Mouse (Mus musculus) large intestine, adult 2 months (tissue): ENCODE results near the gene Carmil1. TPM values are rescaled to one million over a fixed set of nuclear protein-coding genes. Genes with fewer than 3 reads are reported as not detected.

Source experiments
- DNase-seq: peaks from one replicate; pipeline ENCODE4 v3.0.0-alpha.2; 2012; ENCODE audit warnings: low read depth, low spot score
- WGBS: fragments of 180-500 bp; shearing (Covaris S2); methylation state at CpG from one replicate; pipeline ENCODE4 v1.1.7; 2018; 5-methylcytosine and 5-hydroxymethylcytosine counted together
- polyA plus RNA-seq: library from polyadenylated mRNA; depleted of rRNA; stranded (reverse); fragments of >200 nt; gene quantifications from 2 replicates; pipeline ENCODE4 v1.2.3, GENCODE M21; 2012

Gene Carmil1
- polyA plus RNA-seq, 1 experiment: 14.2 TPM

DNA sequence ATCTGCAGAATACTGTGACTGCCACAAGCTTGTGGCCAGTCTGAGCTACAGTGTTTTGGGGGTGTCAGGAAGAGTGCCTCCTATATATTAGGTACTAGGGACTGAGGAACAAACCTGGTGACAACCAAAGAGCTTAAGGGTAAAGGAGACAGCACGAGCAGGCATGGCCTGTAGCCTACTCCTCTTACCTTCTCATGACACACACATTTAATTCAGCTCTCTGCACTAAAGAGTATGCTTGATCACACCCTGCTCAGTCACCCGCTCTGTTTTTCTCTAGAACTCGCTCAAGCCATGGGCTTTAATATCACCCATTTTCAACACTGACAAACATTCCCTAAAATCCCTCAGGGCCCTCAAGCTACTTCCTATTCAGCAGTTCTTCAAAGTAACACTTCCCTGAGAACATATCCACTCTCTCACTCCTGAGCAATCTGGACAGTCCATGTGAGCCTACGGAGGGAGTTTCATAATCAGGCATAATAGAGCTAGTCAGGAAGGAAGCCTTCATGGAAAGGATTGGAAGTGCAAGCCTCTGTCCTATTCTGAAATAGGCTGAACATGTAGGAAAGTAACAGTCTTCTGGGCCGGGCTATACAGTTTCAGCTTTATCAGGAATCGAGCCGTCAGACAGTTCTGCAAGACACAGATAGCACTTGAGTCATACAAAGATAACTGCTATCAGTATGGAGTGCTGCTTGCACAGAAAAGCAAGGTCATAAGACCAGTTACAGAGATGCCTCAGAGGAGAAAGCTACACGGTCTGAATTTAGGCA is 121.2 kb downstream of the Carmil1 start:
- DNase-seq: no peak
- WGBS: 89% methylated on average over 8 of the region's 8 CpGs

DNA sequence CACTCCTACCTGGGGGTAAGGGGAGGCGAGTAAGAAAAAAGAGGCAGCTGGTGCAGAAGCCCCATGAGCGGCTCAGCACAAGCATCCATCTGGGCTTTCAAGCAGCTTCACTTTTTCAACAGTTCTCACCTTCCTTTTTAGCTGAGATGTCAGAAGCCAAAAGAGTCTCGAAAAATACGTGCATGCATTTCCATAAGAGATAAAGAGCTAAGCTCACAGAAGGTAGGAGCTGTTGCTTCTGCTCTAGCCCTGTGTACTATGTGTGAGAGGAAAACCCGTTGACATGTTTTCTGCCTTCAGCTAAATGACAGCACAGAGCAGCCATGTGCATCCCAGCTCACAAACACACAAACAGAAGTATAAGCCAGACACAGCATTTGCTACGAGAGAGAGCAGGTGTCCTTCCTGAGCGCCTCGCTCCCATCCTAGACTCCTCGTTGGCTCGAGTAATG is 123.0 kb downstream of the Carmil1 start:
- DNase-seq: no peak
- 94% methylated on average over 10 of the region's 10 CpGs for WGBS

DNA sequence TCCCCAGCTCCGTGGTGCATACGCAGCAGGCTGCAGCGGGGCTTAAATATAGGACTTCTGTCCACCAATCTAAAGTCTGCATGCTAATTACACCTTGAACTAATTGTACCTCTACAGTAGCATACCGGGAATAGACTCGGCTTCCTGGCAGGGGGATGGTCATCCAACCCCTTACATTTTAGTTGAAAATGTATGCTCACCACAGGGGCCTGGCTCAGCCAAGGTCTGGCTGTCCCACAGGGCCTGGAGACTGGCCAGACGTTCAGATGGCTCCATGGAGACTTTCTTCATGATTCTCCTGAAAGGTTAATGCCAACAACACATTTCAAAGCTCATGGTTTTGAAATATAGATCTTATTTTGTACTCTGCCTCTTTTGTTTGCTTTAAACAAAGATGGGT is 125.4 kb downstream of the Carmil1 start:
- no peak for DNase-seq
- 69% methylated on average over 6 of the region's 6 CpGs for WGBS

DNA sequence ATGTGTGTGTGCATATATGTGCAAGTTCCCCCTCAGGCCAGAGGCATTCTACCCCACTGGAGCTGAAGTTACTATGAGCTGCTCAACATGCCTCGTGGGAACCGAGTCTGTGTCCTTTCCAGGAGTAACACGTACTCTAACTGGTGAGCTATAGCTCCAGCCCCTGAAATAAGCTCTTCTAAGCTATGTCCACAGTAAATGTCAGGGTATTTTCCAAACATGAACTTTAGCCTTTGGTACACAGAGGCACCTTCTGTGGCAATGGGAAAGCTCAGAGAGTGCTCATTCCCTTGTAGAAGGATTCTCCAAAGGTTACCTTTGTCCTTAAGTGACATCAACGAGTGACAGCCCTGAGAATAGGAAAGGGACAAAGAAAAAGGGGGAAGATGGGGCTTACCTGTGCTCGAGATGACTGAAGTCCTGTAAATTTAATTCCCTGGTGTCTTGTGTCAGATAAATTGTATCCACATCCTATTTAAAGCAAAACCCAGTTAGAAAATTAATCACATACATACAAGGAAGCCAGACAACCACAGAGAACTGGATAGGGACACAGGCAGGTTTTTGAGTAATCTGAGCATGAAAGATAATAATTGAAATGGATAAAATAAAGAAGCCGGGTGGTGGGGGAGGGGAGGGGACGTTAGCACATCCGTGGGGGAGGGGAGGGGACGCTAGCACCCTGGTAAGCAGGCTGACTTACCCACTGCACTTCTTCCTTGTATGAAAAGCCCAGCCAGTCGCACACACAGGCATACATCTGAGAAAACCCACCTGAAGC is 126.1 kb downstream of the Carmil1 start:
- WGBS: 62% methylated on average over 10 of the region's 10 CpGs
- no peak for DNase-seq

DNA sequence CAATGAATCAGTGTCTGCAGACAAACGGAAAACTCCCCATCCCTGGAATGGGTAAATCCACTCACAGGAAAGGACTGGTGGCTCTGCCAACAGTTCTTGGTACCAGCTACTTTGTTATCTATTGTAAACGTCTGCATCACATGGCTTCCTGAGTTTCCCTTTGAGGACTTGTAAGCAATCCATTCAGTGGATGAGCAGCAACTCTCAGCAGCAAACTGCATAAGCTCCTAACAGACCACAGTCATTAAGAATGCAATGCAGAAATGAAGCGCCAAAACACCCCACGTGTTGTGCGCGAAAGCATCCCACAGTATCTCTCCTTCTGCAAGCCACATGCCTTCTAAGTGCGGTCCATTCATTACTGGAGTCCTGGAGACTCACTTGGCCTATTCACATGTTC is 128.0 kb downstream of the Carmil1 start:
- 76% methylated on average over 7 of the region's 7 CpGs for WGBS
- DNase-seq: no peak

DNA sequence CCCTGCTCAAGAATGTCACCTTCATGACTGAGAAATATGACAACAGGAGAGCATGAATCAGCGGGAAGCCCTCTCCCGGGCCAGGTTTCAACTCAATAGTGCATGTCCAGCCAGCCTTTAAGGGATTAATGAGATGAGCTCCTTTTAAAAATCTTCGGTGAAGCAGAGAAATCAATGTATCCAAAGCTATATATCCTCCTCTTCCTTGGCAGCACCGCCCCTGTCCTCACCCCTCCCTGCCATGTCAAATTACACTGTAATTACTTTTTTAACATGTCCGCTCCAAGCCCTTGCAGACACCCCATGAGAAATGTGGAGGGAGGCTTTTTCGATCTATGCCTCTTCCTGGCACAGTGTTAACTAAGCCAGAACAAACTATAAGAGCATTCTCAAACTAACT is 129.3 kb downstream of the Carmil1 start:
- no peak for DNase-seq
- 87% methylated on average over 6 of the region's 6 CpGs for WGBS

DNA sequence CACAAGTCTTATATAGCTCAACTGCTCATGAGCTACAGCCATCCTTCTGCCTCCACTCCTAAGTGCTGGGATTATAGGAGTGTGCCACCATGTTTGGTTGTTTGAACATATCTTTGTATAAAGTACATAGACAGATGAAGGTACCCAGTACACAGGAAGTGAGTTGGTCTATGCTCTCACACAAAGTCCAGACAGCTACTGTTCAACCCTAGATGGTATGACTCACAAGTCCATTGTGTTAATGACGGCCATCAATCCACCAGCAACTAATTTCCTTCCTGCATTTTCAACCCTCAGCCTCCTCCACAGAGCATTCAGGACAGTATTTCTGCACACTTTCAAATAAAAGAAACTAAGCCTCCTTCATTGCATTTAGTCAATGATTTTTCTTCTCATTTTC is 132.0 kb downstream of the Carmil1 start:
- no peak for DNase-seq
- WGBS: 65% methylated on average over 1 of the region's 1 CpGs

DNA sequence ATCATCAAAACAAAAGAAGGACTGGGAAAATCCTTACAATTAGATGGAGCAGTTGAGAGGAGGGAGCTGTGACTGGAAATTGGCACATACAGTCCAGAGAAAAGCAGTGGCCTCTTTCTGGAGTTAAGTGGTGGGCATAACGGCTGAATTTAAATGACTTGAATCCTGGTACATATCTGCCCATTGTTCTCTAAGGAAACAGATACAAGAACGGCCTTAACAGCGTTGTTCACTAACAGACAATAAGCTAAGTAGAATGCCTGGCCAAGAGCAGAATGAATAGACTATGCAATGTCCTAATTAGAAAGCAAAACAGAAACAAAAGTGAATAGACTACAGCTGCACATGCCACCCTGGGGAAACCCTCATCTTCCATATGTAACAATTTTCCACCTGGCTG is 133.6 kb downstream of the Carmil1 start:
- WGBS: 90% methylated on average over 3 of the region's 3 CpGs
- no peak for DNase-seq

DNA sequence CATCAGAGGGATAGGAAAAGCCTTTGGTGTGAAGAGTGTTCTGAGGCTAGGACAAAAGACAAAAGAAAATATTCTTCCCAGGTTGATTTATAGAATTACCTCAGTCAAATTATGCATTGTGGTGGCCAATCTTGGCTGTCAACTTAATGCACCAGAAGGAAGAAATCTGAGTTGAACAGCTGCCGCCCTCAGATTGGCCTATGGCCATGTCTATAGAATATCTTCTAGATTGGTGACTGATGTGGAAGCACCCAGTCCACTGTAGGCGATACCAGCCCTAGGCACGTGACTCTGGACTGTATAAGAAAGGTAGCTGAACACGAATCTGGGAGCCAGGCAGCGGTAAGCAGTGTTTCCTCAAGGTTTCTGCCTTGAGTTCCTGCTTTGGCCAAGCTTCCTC is 134.1 kb downstream of the Carmil1 start:
- 90% methylated on average over 5 of the region's 5 CpGs for WGBS
- DNase-seq: no peak

DNA sequence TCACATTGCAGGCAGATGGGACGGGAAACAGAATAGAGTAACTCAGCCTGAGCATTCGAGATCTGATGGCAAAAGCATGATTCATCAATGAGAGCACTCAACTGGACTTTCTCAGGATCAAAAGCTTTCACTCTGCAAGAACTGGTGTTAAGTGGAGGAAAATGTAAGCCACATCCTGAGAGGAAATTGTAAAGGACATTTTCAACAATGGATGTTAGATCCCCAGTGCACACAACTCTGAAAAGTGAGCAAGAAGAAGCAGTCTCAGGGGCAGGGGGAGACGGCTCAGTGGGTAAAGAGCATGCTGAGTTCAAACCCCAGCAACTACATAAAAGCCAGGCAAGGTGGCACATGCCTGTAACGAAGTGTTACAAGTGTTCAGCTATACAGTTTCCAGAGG is 135.7 kb downstream of the Carmil1 start:
- DNase-seq: no peak
- 83% methylated on average over 4 of the region's 4 CpGs for WGBS

DNA sequence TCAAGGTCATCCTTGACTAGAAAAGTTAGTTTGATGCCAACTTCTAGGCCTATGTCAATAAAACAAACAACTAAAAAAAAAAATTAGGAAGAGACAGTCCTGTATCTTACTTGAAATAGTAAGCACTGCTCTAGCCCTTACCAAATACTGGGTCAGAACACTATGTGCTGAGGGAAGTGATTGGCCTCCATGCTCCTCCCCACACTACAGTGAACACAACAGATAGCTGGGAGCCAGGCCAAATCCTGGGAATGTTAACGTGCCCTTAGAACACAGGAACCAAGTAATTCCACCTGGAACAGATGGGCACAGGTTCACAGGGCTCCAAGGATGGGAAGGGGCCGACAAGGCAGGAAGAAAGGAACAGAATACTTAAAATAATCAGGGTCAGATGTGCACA is 136.5 kb downstream of the Carmil1 start:
- no peak for DNase-seq
- WGBS: 24% methylated on average over 2 of the region's 2 CpGs

DNA sequence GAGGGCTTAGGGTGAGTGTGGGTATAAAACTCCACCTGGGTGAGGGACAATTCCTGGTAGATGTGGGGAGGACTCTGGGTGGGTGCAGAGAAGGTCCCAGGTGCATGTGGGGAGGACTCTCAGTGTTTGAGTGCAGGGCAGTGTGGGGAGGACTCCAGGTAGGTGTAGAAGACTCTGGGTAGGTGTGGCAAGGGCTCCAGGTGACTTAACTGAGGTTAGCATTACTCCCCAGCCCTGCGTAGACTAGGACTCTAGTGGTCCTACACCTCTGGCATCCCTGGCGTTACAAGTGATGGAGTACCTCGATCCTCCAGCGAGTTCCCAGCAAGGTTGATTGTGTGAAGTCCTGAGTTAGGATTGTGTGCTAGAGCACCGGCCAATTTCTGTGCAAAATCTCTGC is 143.8 kb downstream of the Carmil1 start:
- WGBS: 93% methylated on average over 5 of the region's 5 CpGs
- no peak for DNase-seq

DNA sequence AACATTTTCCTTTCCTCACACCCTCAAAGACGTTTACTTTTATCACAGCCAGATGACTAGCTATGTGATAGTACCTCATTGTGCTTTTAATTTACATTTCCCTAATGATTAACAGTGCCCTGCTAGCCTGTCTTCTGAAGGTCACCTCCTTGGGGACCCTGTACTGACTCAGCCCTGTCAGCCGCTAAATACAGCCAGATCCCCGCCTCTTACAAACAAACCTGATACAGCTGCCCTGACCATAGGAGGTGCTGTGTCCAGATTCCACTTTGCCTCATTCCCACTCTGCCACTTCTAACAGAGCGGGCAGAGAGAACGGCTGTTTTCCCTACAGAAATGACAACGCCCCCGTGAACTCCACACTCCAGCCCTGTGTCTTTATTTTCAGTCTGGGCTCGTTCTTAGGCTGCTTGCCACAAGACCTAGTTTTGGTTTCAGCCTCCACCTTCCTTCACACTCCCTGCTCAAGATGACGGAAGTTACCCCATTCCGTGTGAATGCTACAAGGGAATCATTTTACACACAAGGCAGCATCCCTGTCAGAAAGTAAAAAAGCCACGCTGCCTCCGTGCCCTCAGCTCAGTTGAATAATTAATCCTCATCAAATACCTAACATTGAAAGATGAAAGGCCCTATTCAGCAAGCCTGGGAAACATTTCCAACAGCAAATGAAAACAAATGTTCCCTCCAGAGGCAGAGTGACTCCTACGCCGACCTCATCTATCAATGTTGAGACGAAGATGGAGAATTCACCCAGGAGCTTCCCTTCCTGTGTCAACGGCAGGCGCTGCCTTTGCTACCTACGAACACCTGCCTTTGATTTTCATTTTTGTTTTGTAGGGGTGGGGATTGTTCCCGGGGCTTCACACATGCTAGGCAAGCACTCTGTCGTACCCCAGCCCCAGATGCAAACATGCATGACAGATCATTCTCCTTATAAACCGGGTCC is 145.0 kb downstream of the Carmil1 start:
- DNase-seq: no peak
- 36% methylated on average over 21 of the region's 21 CpGs for WGBS

DNA sequence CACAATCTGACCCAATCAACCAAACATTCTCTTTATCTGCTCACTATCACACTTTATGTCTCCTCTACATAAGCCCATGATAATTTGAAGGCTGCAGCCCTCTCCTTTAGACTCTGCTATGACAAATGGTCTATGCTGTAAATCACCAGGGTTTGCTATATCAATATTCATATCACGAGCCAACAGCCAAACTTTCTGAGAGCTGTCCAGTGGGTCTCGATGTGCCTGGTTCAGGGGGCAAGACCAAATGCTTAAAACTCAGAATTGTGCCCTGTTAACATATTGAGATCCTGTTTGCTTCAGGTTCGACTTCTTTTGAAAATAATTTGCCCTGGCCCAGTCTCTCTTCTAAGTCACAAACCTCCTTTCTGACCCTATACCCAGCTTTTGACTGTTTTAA is 147.7 kb downstream of the Carmil1 start:
- no peak for DNase-seq
- 93% methylated on average over 3 of the region's 3 CpGs for WGBS

DNA sequence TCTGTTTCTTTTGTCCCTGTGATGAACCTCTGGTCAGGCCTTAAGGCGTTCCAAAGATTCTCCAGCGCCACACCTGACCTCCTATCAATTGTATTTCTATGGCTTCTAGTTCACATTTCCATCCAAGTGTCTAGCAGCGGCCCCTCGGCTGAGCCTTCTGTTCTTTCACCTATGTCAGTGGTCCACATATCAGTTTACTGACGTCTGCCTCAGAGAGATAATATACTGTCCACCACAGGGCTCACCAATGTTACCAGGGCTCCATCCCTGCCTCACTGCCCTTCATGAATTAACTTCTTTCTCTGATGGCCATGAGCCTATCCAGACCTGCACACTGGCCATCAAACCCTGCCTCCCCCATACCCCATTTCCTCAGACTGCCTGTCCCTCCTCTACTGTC is 149.3 kb downstream of the Carmil1 start:
- no peak for DNase-seq
- WGBS: 94% methylated on average over 5 of the region's 5 CpGs

DNA sequence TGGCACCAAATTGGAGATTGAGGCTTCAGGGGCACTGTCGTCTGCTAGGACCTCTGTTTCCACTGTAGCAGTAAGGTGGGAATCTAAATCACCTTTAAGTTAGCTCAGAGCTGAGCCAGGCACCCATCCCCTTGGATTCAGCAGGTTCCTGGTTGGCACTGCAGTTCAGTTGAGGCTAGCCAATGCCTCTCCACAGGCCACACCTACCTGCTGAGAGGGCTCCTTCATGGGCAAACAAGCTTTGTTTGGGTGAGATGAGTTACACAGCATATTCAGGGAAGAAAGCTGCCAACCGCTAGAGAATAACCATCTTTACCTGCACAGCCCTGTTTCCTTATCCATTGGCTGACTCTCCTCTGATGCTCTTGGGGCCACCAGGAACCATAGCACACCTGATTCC is 149.9 kb downstream of the Carmil1 start:
- DNase-seq: no peak
- 82% methylated on average over 2 of the region's 2 CpGs for whole genome bisulfite sequencing

DNA sequence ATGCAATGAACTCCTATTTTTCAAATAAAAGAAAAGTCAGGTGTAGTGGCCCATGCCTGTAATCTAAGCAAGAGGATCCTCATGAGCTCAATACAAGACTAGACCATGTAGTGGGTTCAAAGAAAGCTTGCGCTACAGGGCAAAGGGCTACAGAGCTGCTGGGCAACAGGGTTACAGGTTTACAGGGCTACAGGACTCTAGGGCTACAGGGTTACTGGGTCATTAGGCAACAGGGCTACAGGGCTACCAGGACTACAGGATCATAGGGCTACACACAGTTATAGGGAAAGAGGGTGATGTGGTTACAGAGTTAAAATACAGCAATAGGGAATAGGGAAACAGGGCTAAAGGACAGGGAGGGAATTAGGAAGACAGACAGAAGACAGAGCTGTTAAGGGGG is 151.9 kb downstream of the Carmil1 start:
- DNase-seq: no peak
- WGBS: 98% methylated on average over 1 of the region's 1 CpGs

DNA sequence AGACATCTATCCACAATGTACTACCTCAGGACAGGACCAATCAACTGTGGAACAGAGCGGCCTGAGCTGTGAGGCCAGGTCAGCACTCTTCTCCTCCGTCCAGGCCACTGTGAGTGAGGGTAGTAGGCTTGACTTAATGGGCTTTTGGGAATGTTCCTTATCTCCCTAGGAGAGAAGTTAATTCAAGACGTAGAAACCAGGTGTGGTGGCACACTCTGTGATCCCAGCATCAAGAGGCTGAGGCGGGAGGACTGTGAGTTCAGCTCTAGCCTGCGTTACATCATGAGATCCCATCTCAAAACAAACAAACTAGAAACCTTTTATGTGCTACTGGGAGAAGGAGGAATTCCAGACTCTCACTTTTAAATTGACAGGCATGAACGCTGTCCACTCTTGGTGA is 154.7 kb downstream of the Carmil1 start:
- WGBS: 81% methylated on average over 6 of the region's 6 CpGs
- no peak for DNase-seq

DNA sequence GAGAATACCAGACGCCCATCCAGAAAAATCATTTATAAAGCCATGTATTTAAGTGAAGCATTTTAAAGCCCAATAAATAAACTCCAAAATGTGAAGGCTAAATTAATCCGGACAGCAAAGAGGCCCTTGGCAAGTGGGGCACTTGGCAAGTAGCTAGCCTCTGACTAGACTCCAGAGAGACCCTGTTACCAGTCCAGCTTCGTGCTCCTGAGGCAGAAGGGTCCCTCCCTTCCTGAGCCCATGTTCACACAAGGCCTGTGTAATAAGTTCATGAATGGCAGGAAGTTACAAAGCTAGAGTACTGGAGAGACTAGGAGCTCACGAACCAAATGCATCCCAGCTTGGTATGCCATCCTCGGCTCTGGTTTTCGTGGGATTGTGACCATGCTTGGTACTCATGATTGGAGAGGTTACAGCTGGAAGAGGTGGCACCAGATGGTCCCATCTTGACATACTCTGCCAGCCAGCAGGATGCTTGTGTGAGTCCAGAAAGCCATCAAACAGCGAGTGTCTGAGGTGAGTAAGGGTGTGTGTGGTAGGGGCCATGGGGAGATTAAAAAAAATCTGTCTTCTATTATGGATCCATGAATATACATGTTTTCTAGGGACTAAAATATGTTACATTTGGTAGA is 163.3 kb downstream of the Carmil1 start:
- WGBS: 79% methylated on average over 7 of the region's 7 CpGs
- no peak for DNase-seq
